Mouse (Mus musculus) heart, embryonic 16.5 days (tissue): ENCODE results near the gene Ptpn3. TPM values are rescaled to one million over a fixed set of nuclear protein-coding genes. Genes with fewer than 3 reads are reported as not detected.

Source experiments
- ATAC-seq: fragments of 200-750 bp; cut with Nextera tagmentation; replicated peaks from 2 replicates; pipeline ENCODE4 v1.8.0; 2017; ENCODE audit warnings: moderate number of reproducible peaks; ENCODE audit not compliant: insufficient read depth, low FRiP score; ENCODE audit errors: extremely low read depth
- H3K27ac ChIP-seq: fragments of 300-500 bp; sonication (generic); 2 replicates; pipeline ENCODE4 v1.5.1; 2014; ENCODE audit warnings: mild to moderate bottlenecking, low read length, control low read depth, moderate library complexity
- H3K27me3 ChIP-seq: fragments of 300-500 bp; sonication (generic); 2 replicates; pipeline ENCODE4 v1.6.1; 2014; ENCODE audit warnings: low read length, mixed read lengths; ENCODE audit not compliant: control insufficient read depth, insufficient read depth
- H3K36me3 ChIP-seq: fragments of 300-500 bp; sonication (generic); 2 replicates; pipeline ENCODE4 v1.6.1; 2014; ENCODE audit not compliant: control insufficient read depth, insufficient read depth
- H3K4me1 ChIP-seq: fragments of 300-500 bp; sonication (generic); 2 replicates; pipeline ENCODE4 v1.6.1; 2014; ENCODE audit warnings: low read length, mixed read lengths; ENCODE audit not compliant: control insufficient read depth, insufficient read depth
- H3K4me2 ChIP-seq: fragments of 300-500 bp; sonication (generic); 2 replicates; pipeline ENCODE4 v1.6.1; 2014; ENCODE audit warnings: low read depth, mild to moderate bottlenecking, control low read depth, low read length
- H3K4me3 ChIP-seq: fragments of 300-500 bp; sonication (generic); 2 replicates; pipeline ENCODE4 v1.5.1; 2014; ENCODE audit warnings: mild to moderate bottlenecking, control low read depth, low read length
- H3K9ac ChIP-seq: fragments of 300-500 bp; sonication (generic); 2 replicates; pipeline ENCODE4 v1.6.1; 2014; ENCODE audit warnings: low read length, control low read depth
- H3K9me3 ChIP-seq: fragments of 300-500 bp; sonication (generic); replicated peaks from 2 replicates; pipeline ENCODE4 v1.6.1; 2016; ENCODE audit warnings: low read length; ENCODE audit not compliant: control insufficient read depth
- WGBS: fragments of 180-500 bp; shearing (Covaris S2); extraction: QIAGEN DNeasy Blood & Tissue Kit; methylation state at CpG from one replicate; pipeline ENCODE4 v1.1.7; 2014; 5-methylcytosine and 5-hydroxymethylcytosine counted together
- polyA plus RNA-seq: library from polyadenylated mRNA; unstranded; fragments of >200 nt; fragmentation: Nextera tagmentation; extraction: Ambion mirVana; gene quantifications from 2 replicates; pipeline ENCODE4 v1.2.1, GENCODE M21; 2015

The Ptpn3 gene
- polyA plus RNA-seq, result 1.8 and 2.3 TPM in 2 replicates

GRCm38 (mm10) chr4:57301410-57302313, at the start of gene Ptpn3:
TSS of gene Ptpn3 (minus strand) at chr4:57301837.
- Histone ChIP-seq H3K4me1 (peaks cover 11% of the 10 kb centered on the region), H3K27me3 (peaks cover 3% of the 10 kb centered on the region; the same call in 1 of the 2 replicates), H3K9ac (peak within 1 kb of the TSS; percentile 87), H3K4me3 (peak within 1 kb of the TSS; percentile 86), H3K4me2 (peak within 1 kb of the TSS; percentile 97), H3K27ac (peak within 1 kb of the TSS; percentile 81), H3K9me3 (no peaks in the 10 kb centered on the region), H3K36me3 (no peaks in the 10 kb centered on the region)
- under 1% methylated on average over 42 of the region's 42 CpGs for WGBS
- peak; percentile 93 for ATAC-seq

GRCm38 (mm10) chr4:57350541-57350940, 48.9 kb upstream of the Ptpn3 start:
- Histone ChIP-seq H3K4me1 (no peaks in the 10 kb centered on the region), H3K4me3 (no peak overlapping the region), H3K36me3 (no peaks in the 10 kb centered on the region), H3K9ac (no peak overlapping the region), H3K27me3 (no peaks in the 10 kb centered on the region), H3K27ac (no peak overlapping the region), H3K4me2 (no peak overlapping the region), H3K9me3 (no peaks in the 10 kb centered on the region)
- WGBS, result 86% methylated on average over 2 of the region's 2 CpGs
- ATAC-seq, result no peak

GRCm38 (mm10) chr4:57343996-57344395, 42.4 kb upstream of the Ptpn3 start:
- Histone ChIP-seq H3K4me3 (no peak overlapping the region), H3K36me3 (no peaks in the 10 kb centered on the region), H3K9me3 (no peaks in the 10 kb centered on the region), H3K27me3 (no peaks in the 10 kb centered on the region), H3K4me2 (no peak overlapping the region), H3K27ac (no peak overlapping the region), H3K4me1 (no peaks in the 10 kb centered on the region), H3K9ac (no peak overlapping the region)
- ATAC-seq, result no peak
- WGBS, result 94% methylated on average over 7 of the region's 7 CpGs

- Histone ChIP-seq H3K36me3 (no peaks in the 10 kb centered on the region), H3K27ac (no peak overlapping the region), H3K4me2 (no peak overlapping the region), H3K9ac (no peak overlapping the region), H3K9me3 (no peaks in the 10 kb centered on the region), H3K27me3 (no peaks in the 10 kb centered on the region), H3K4me1 (no peaks in the 10 kb centered on the region), H3K4me3 (no peak overlapping the region)
- WGBS, result 83% methylated on average over 17 of the region's 17 CpGs
- no peak for ATAC-seq
Observed at GRCm38 (mm10) chr4:57338923-57339322, 37.3 kb upstream of the Ptpn3 start.

- no peak overlapping the region for H3K4me2 ChIP-seq
Observed at GRCm38 (mm10) chr4:57338061-57338460, 36.4 kb upstream of the Ptpn3 start.

GRCm38 (mm10) chr4:57335000-57335666, 33.5 kb upstream of the Ptpn3 start:
- no peaks in the 10 kb centered on the region for H3K9me3 ChIP-seq
- ATAC-seq, result no peak
- no peaks in the 10 kb centered on the region for H3K4me1 ChIP-seq
- H3K9ac ChIP-seq, result no peak overlapping the region
- no peak overlapping the region for H3K27ac ChIP-seq
- WGBS, result 77% methylated on average over 9 of the region's 9 CpGs
- no peaks in the 10 kb centered on the region for H3K27me3 ChIP-seq
- no peak overlapping the region for H3K4me3 ChIP-seq
- H3K36me3 ChIP-seq, result no peaks in the 10 kb centered on the region
- H3K4me2 ChIP-seq, result no peak overlapping the region

More at GRCm38 (mm10) chr4:57338061-57338460, 36.4 kb upstream of the Ptpn3 start:
- no peaks in the 10 kb centered on the region for H3K36me3 ChIP-seq
- H3K9ac ChIP-seq, result no peak overlapping the region
- 60% methylated on average over 9 of the region's 9 CpGs for WGBS
- H3K4me1 ChIP-seq, result no peaks in the 10 kb centered on the region
- no peaks in the 10 kb centered on the region for H3K27me3 ChIP-seq
- no peak for ATAC-seq
- no peaks in the 10 kb centered on the region for H3K9me3 ChIP-seq
- no peak overlapping the region for H3K4me3 ChIP-seq
- no peak overlapping the region; the same call in 1 of the 2 replicates for H3K27ac ChIP-seq

- ATAC-seq, result no peak
- 80% methylated on average over 12 of the region's 12 CpGs for WGBS
Observed at GRCm38 (mm10) chr4:57333926-57334548, 32.4 kb upstream of the Ptpn3 start.

GRCm38 (mm10) chr4:57332511-57332910, 30.9 kb upstream of the Ptpn3 start:
- no peaks in the 10 kb centered on the region for H3K27me3 ChIP-seq
- 46% methylated on average over 3 of the region's 3 CpGs for WGBS
- no peak overlapping the region for H3K4me3 ChIP-seq
- H3K4me1 ChIP-seq, result no peaks in the 10 kb centered on the region
- no peak overlapping the region for H3K4me2 ChIP-seq
- no peak overlapping the region for H3K27ac ChIP-seq
- no peak for ATAC-seq
- H3K9ac ChIP-seq, result no peak overlapping the region
- H3K9me3 ChIP-seq, result no peaks in the 10 kb centered on the region
- no peaks in the 10 kb centered on the region for H3K36me3 ChIP-seq

More at GRCm38 (mm10) chr4:57333926-57334548, 32.4 kb upstream of the Ptpn3 start:
- no peaks in the 10 kb centered on the region for H3K9me3 ChIP-seq
- no peak overlapping the region for H3K27ac ChIP-seq
- H3K27me3 ChIP-seq, result no peaks in the 10 kb centered on the region
- H3K4me3 ChIP-seq, result no peak overlapping the region
- no peak overlapping the region for H3K9ac ChIP-seq
- H3K36me3 ChIP-seq, result no peaks in the 10 kb centered on the region
- no peaks in the 10 kb centered on the region for H3K4me1 ChIP-seq
- no peak overlapping the region for H3K4me2 ChIP-seq
